8 mouse cellular contexts compared by ENCODE assay signal in genomic region chr12:86833711-86834415, GRCm38 (mm10). TPM values are rescaled to one million over a fixed set of nuclear protein-coding genes. Genes with fewer than 3 reads are reported as not detected.
DNase-seq lines count a peak whose midpoint lies in the region; ATAC-seq and TF ChIP-seq lines count a peak whose summit lies in the region.

No protein-coding gene starts in this region.

- no peaks in the 10 kb centered on the region for H3K79me2 ChIP-seq in heart, adult 2 months (replicated peaks; ENCODE audit: control insufficient read depth, insufficient read depth, low read length)

- H3K27me3 ChIP-seq in neural tube, embryonic 11.5 days (ENCODE audit: control insufficient read depth, insufficient read depth, low read length): no peaks in the 10 kb centered on the region
- no peaks in the 10 kb centered on the region for H3K27me3 ChIP-seq in neural tube, embryonic 15.5 days (replicated peaks)
- no peaks in the 10 kb centered on the region for H3K27me3 ChIP-seq in heart, adult 2 months (ENCODE audit: control insufficient read depth, insufficient read depth, low read length)
- no peaks in the 10 kb centered on the region for H3K27me3 ChIP-seq in kidney, embryonic 16.5 days (ENCODE audit: insufficient read depth, low read length)
- no peaks in the 10 kb centered on the region for H3K27me3 ChIP-seq in stomach, embryonic 16.5 days (ENCODE audit: control insufficient read depth, insufficient read depth, low read length)

- peak; percentile 93; the same call in 1 of the 2 replicates for TF ChIP-seq EP300 in heart, adult 2 months (IDR thresholded peaks at IDR 0.05; ENCODE audit: insufficient read depth, low read depth, low read length)

- no peaks in the 10 kb centered on the region for H3K9me3 ChIP-seq in neural tube, embryonic 11.5 days (ENCODE audit: control insufficient read depth, low read length)
- no peaks in the 10 kb centered on the region for H3K9me3 ChIP-seq in neural tube, embryonic 15.5 days (replicated peaks)
- H3K9me3 ChIP-seq in kidney, embryonic 16.5 days (ENCODE audit: low read length): no peaks in the 10 kb centered on the region
- no peaks in the 10 kb centered on the region for H3K9me3 ChIP-seq in stomach, embryonic 16.5 days (replicated peaks; ENCODE audit: control insufficient read depth, low read length)

- intact Hi-C loops in heart, adult 2 months (cut with DNase I): loop anchor here (2.0 kb wide), 2 partner anchors 51 to 59 kb away; partner anchors contain the start of gene Irf2bpl

- peaks cover 23% of the 10 kb centered on the region for H3K4me1 ChIP-seq in neural tube, embryonic 11.5 days (ENCODE audit: control insufficient read depth, insufficient read depth, low read length)
- peaks cover 34% of the 10 kb centered on the region for H3K4me1 ChIP-seq in neural tube, embryonic 15.5 days
- H3K4me1 ChIP-seq in heart, adult 2 months (ENCODE audit: control insufficient read depth, insufficient read depth, low read length): peaks cover 34% of the 10 kb centered on the region
- H3K4me1 ChIP-seq in kidney, embryonic 16.5 days (ENCODE audit: insufficient read depth, low read length): peaks cover 54% of the 10 kb centered on the region
- peaks cover 53% of the 10 kb centered on the region for H3K4me1 ChIP-seq in stomach, embryonic 16.5 days (ENCODE audit: control insufficient read depth, insufficient read depth, low read length)

- ATAC-seq in neural tube, embryonic 11.5 days (ENCODE audit: insufficient read depth, low FRiP score, low TSS enrichment): no peak
- no peak for ATAC-seq in neural tube, embryonic 15.5 days (ENCODE audit: low FRiP score)
- ATAC-seq in kidney, embryonic 16.5 days (ENCODE audit: low FRiP score, low TSS enrichment): peak; percentile 19; the same call in 1 of the 2 replicates
- ATAC-seq in stomach, embryonic 16.5 days (ENCODE audit: insufficient read depth, low FRiP score): peak; percentile 87

- WGBS in neural tube, embryonic 11.5 days: 68% methylated on average over 6 of the region's 6 CpGs
- WGBS in neural tube, embryonic 15.5 days: 64% methylated on average over 6 of the region's 6 CpGs
- 12% methylated on average over 6 of the region's 6 CpGs for WGBS in heart, adult 2 months
- WGBS in kidney, embryonic 16.5 days: 43% methylated on average over 6 of the region's 6 CpGs
- WGBS in stomach, embryonic 16.5 days: 45% methylated on average over 6 of the region's 6 CpGs

- no peak overlapping the region for H3K9ac ChIP-seq in neural tube, embryonic 11.5 days (ENCODE audit: low read length)
- H3K9ac ChIP-seq in neural tube, embryonic 15.5 days (replicated peaks): no peak overlapping the region
- peak overlapping the region; percentile 46 for H3K9ac ChIP-seq in heart, adult 2 months (ENCODE audit: low read depth, low read length)
- peak overlapping the region; percentile 72; the same call in 1 of the 2 replicates for H3K9ac ChIP-seq in kidney, embryonic 16.5 days (replicated peaks; ENCODE audit: low read length)
- H3K9ac ChIP-seq in stomach, embryonic 16.5 days (ENCODE audit: low read length): peak overlapping the region; percentile 47

- no peak for DNase-seq in neural tube, embryonic 11.5 days (ENCODE audit: low spot score)
- DNase-seq in adrenal gland, postnatal 25 days: peak; percentile 87
- DNase-seq in heart, adult 2 months: peak; percentile 83 to 94
- peak; percentile 97 for DNase-seq in lung, postnatal 25 days (ENCODE audit: low spot score)
- DNase-seq in frontal cortex, postnatal 14 days (ENCODE audit: low spot score in 2 of 2): no peak

- H3K27ac ChIP-seq in neural tube, embryonic 11.5 days (ENCODE audit: low read depth, low read length): peak overlapping the region; percentile 7; the same call in 1 of the 2 replicates
- no peak overlapping the region for H3K27ac ChIP-seq in neural tube, embryonic 15.5 days (replicated peaks)
- H3K27ac ChIP-seq in heart, adult 2 months: peak overlapping the region; percentile 97
- peak overlapping the region; percentile 75; the same call in 1 of the 2 replicates for H3K27ac ChIP-seq in kidney, embryonic 16.5 days (ENCODE audit: low read length)
- H3K27ac ChIP-seq in stomach, embryonic 16.5 days (ENCODE audit: low read length): peak overlapping the region; percentile 88

- H3K4me3 ChIP-seq in neural tube, embryonic 11.5 days (ENCODE audit: low read depth, low read length): no peak overlapping the region
- no peak overlapping the region for H3K4me3 ChIP-seq in neural tube, embryonic 15.5 days (replicated peaks)
- no peak overlapping the region for H3K4me3 ChIP-seq in heart, adult 2 months
- H3K4me3 ChIP-seq in kidney, embryonic 16.5 days (ENCODE audit: low read length): no peak overlapping the region
- no peak overlapping the region for H3K4me3 ChIP-seq in stomach, embryonic 16.5 days (replicated peaks; ENCODE audit: low read length)

- H3K36me3 ChIP-seq in neural tube, embryonic 11.5 days (ENCODE audit: control insufficient read depth, insufficient read depth, low read length): no peaks in the 10 kb centered on the region
- no peaks in the 10 kb centered on the region for H3K36me3 ChIP-seq in neural tube, embryonic 15.5 days
- H3K36me3 ChIP-seq in heart, adult 2 months (ENCODE audit: control insufficient read depth, insufficient read depth, low read length): peaks cover 5% of the 10 kb centered on the region; the same call in 1 of the 2 replicates
- H3K36me3 ChIP-seq in kidney, embryonic 16.5 days (ENCODE audit: insufficient read depth, low read length): no peaks in the 10 kb centered on the region
- no peaks in the 10 kb centered on the region for H3K36me3 ChIP-seq in stomach, embryonic 16.5 days (ENCODE audit: control insufficient read depth, insufficient read depth, low read length)

- 0 out of 2 replicates have a peak, but pooled peaks have one; percentile 12 for TF ChIP-seq CTCF in heart, adult 2 months (IDR thresholded peaks at IDR 0.05)

- peak; percentile 73 for TF ChIP-seq POLR2A in heart, adult 2 months (IDR thresholded peaks at IDR 0.05; ENCODE audit: insufficient read depth, low read depth, low read length)

- H3K4me2 ChIP-seq in neural tube, embryonic 11.5 days (ENCODE audit: low read depth): no peak overlapping the region
- no peak overlapping the region for H3K4me2 ChIP-seq in neural tube, embryonic 15.5 days
- H3K4me2 ChIP-seq in kidney, embryonic 16.5 days (replicated peaks; ENCODE audit: low read depth, low read length): no peak overlapping the region
- no peak overlapping the region for H3K4me2 ChIP-seq in stomach, embryonic 16.5 days (ENCODE audit: low read depth, low read length)

RNA-seq across cellular contexts. Expression of gene Irf2bpl, which starts 50.7 kb away (rescaled TPM):
- polyA plus RNA-seq in neural tube, embryonic 11.5 days (2014; fragmentation: Nextera tagmentation; extraction: Ambion mirVana): 19.4 and 20.6 TPM in 2 replicates
- polyA plus RNA-seq in neural tube, embryonic 15.5 days (2015; fragmentation: Nextera tagmentation; extraction: Ambion mirVana): 53.3 and 69.9 TPM in 2 replicates
- total RNA-seq in adrenal gland, postnatal 25 days (2021): 65.4 and 74.6 TPM in 2 replicates
- 10 to 100 TPM; 32.6 to 36.9 TPM for total RNA-seq in heart, adult 2 months (2021)
- polyA plus RNA-seq in heart, adult 2 months (2012; rRNA removed): 15.6 and 20.1 TPM in 2 replicates
- polyA plus RNA-seq in kidney, embryonic 16.5 days (2015; fragmentation: Nextera tagmentation; extraction: Ambion mirVana): 30.3 and 30.4 TPM in 2 replicates
- polyA plus RNA-seq in stomach, embryonic 16.5 days (2015; fragmentation: Nextera tagmentation; extraction: Ambion mirVana): 10.1 and 11.7 TPM in 2 replicates

Comparison
In these comparisons a context has a peak if more than half of its experiments do, and no peak if none do; other contexts are left out.
1. ATAC-seq: peak in kidney, embryonic 16.5 days (single experiment) and stomach, embryonic 16.5 days (single experiment); none in neural tube, embryonic 11.5 days (single experiment) and neural tube, embryonic 15.5 days (single experiment).
2. DNase-seq: peak in adrenal gland, postnatal 25 days (single experiment), heart, adult 2 months (2 of 2) and lung, postnatal 25 days (single experiment); none in neural tube, embryonic 11.5 days (single experiment) and frontal cortex, postnatal 14 days (0 of 2).
3. H3K9ac ChIP-seq: peak in heart, adult 2 months (single experiment), kidney, embryonic 16.5 days (single experiment) and stomach, embryonic 16.5 days (single experiment); none in neural tube, embryonic 11.5 days (single experiment) and neural tube, embryonic 15.5 days (single experiment).